ENCODE assay signal across 7 mouse cellular contexts in the genomic region with DNA sequence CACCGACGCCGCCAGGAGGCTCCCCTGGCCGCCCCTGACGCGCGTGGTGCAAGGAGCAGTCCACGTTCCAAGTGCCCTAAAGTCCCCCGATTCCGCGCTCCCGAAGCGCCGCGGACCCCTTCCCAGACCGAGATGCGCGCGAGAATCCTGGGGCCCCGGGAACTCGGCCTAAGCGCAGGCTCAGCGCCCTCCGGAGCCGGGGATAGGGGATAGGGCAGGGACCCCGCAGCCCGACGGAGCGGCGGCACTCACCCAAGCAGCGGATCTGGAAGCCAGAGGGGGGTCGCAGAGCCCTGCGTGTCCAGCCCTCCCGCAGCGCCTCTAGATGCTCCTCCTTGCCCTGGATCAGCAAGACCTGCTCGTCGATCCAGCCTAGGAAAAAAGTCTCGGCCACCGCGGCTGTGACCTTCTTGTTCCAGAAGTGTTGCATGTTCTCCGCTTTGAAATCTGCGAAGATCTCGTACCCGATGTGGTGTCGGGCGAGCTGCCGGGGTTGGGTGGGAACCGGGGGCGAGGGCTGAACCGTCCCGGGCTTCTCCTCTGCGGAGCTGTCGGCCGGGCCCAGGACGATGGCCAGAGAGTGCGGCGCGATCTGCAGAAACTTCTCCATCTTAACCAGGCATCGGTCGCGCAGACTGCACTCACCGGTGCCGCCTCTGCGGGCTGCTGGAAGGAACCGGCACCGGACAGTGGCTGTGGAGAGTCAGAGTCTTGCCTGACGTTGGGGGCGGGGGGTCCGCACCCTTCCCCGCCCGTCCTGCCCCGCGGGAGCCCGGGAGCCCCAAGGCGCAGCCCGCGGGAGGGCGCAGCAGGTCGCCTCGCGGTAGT. TPM values are rescaled to one million over a fixed set of nuclear protein-coding genes. Genes with fewer than 3 reads are reported as not detected.
DNase-seq lines count a peak whose midpoint lies in the region; ATAC-seq and TF ChIP-seq lines count a peak whose summit lies in the region.

No protein-coding gene starts in this region.

- TF ChIP-seq CTCF in testis, adult 2 months (IDR thresholded peaks at IDR 0.05; ENCODE audit: control insufficient read depth, insufficient read depth, insufficient replicate concordance, low read depth, low read length): no peak

- no peaks in the 10 kb centered on the region for H3K9me3 ChIP-seq in heart, embryonic 15.5 days (replicated peaks)

- under 1% methylated on average over 81 of the region's 81 CpGs for WGBS in heart, embryonic 15.5 days

- no peak for TF ChIP-seq POLR2A in testis, adult 2 months (IDR thresholded peaks at IDR 0.05; ENCODE audit: control insufficient read depth, low read depth, low read length)

- H3K4me2 ChIP-seq in heart, embryonic 15.5 days: peak overlapping the region; percentile 96

- peaks cover 23% of the 10 kb centered on the region for H3K4me1 ChIP-seq in heart, embryonic 15.5 days (replicated peaks)
- H3K4me1 ChIP-seq in testis, adult 2 months (ENCODE audit: control insufficient read depth, insufficient read depth, low read length): peaks cover 15% of the 10 kb centered on the region

- peak overlapping the region; percentile 86 for H3K4me3 ChIP-seq in heart, embryonic 15.5 days
- peak overlapping the region; percentile 50 for H3K4me3 ChIP-seq in testis, adult 2 months (ENCODE audit: control insufficient read depth, low read depth, low read length)

- H3K9ac ChIP-seq in heart, embryonic 15.5 days: peak overlapping the region; percentile 68

- peaks cover 46% of the 10 kb centered on the region for H3K27me3 ChIP-seq in heart, embryonic 15.5 days
- peaks cover 7% of the 10 kb centered on the region; the same call in 1 of the 2 replicates for H3K27me3 ChIP-seq in testis, adult 2 months (ENCODE audit: control insufficient read depth, insufficient read depth, low read length)

- no peaks in the 10 kb centered on the region for H3K36me3 ChIP-seq in heart, embryonic 15.5 days
- H3K36me3 ChIP-seq in testis, adult 2 months (ENCODE audit: control insufficient read depth, insufficient read depth, low read length): no peaks in the 10 kb centered on the region

- H3K27ac ChIP-seq in heart, embryonic 15.5 days: peak overlapping the region; percentile 67
- H3K27ac ChIP-seq in testis, adult 2 months (ENCODE audit: control insufficient read depth, insufficient read depth, low read depth, low read length): no peak overlapping the region

- DNase-seq in thymus, postnatal 14 days: peak; percentile 4
- no peak for DNase-seq in thymus, postnatal 0 days (ENCODE audit: low spot score)
- peak; percentile 72 for DNase-seq in embryo, embryonic 9.5 days (ENCODE audit: extremely low spot score)
- DNase-seq in kidney, postnatal 25 days: peak; percentile 48 to 67
- DNase-seq in mesoderm, embryonic 11.5 days (ENCODE audit: low read depth, low spot score): peak; percentile 38

- ATAC-seq in heart, embryonic 15.5 days (replicated peaks; ENCODE audit: insufficient number of reproducible peaks, insufficient read depth, low FRiP score, low read depth): peak; percentile 57

RNA-seq across cellular contexts. Expression of a gene that starts 33.3 kb away (rescaled TPM):
- polyA plus RNA-seq in thymus, postnatal 0 days (2015; fragmentation: Nextera tagmentation; extraction: Ambion mirVana): 1.8 and 2.6 TPM in 2 replicates
- 8.7 and 9.4 TPM in 2 replicates for polyA plus RNA-seq in heart, embryonic 15.5 days (2015; fragmentation: Nextera tagmentation; extraction: Ambion mirVana)
- polyA plus RNA-seq in testis, adult 2 months (2012; rRNA removed): 8.0 and 8.3 TPM in 2 replicates
